Mouse (Mus musculus): ENCODE data around the gene Ttf1.

DNA sequence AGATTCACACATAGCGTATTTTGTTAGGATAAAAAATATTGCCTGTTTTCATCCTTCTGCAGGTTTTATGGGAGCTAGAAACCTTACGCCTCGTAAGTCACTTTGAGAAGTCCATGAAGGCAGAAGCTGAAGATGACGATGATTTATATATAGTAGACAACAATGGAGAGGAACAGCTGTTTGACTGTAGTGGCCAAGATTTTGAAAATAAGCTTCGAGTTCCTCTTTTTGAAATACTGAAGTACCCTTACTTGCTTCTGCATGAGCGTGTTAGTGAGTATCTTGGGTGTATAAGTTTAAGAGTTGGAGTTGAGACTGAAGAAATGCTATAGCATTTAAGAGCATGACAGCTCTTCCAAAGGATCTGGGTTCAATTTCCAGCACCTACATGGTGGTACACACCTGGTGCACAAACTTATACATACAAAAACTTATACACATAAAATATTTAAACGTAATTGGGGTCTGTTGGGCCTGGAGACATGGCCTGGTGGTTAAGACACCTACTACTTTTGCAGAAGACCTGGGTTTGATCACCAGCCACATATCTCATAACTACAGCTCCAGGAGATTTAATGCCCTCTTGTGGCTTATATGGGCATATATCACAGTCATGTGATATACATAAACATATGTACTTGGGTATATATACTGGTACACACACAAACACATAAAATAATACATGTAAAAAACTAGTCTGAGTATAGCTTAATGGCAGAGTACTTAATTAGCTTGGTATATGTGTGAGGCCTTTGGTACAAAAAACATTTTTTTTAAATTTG is 70.2 kb downstream of the Ttf1 start:
- TF ChIP-seq CTCF (IDR thresholded peaks at IDR 0.05; ENCODE audit: low read depth), result no peak; the same call in 1 of the 2 replicates
- TF ChIP-seq EP300 (IDR thresholded peaks at IDR 0.05; ENCODE audit: low read depth), result no peak
